Mouse (Mus musculus) MEL (cell line): ENCODE results near the gene Pear1. TPM values are rescaled to one million over a fixed set of nuclear protein-coding genes. Genes with fewer than 3 reads are reported as not detected.

Experiments used
- DNase-seq: peaks from one replicate; pipeline ENCODE4 v3.0.0; 2011; ENCODE audit warnings: low read depth, low spot score
- H3K27ac ChIP-seq: 2 replicates; pipeline ENCODE4 v1.5.1; 2012; ENCODE audit warnings: low read depth, mild to moderate bottlenecking, control low read depth, low read length, moderate library complexity; ENCODE audit not compliant: control insufficient read depth
- H3K27me3 ChIP-seq, 2 experiments: fragments of 150-350 bp in 1 of 2; sonication (generic) in 1 of 2; 2 replicates each; pipeline ENCODE4 v1.6.1; 2012; ENCODE audit warnings: low read length in 2 of 2, mild to moderate bottlenecking in 2 of 2, improper control_type of control experiment in 1 of 2, moderate library complexity in 1 of 2; ENCODE audit not compliant: insufficient read depth in 2 of 2, control insufficient read depth in 1 of 2
- H3K36me3 ChIP-seq, 2 experiments: 2 replicates each; pipeline ENCODE4 v1.6.1; 2012 to 2014; ENCODE audit warnings: low read length in 2 of 2, improper control_type of control experiment in 1 of 2, inconsistent platforms in 1 of 2, mild to moderate bottlenecking in 1 of 2; ENCODE audit not compliant: insufficient read depth in 2 of 2, control insufficient read depth in 1 of 2
- H3K4me1 ChIP-seq, 2 experiments: fragments of 150-350 bp in 1 of 2; sonication (generic) in 1 of 2; 2 replicates each; pipeline ENCODE4 v1.6.1; 2012; ENCODE audit warnings: low read length in 2 of 2, improper control_type of control experiment in 1 of 2, mild to moderate bottlenecking in 1 of 2; ENCODE audit not compliant: insufficient read depth in 2 of 2, control insufficient read depth in 1 of 2
- H3K4me3 ChIP-seq, 2 experiments: fragments of 150-350 bp in 1 of 2; sonication (generic) in 1 of 2; 2 replicates each; pipeline ENCODE4 v1.5.1; 2012; ENCODE audit warnings: low read depth in 2 of 2, low read length in 2 of 2, mild to moderate bottlenecking in 2 of 2, moderate library complexity in 2 of 2, control low read depth in 1 of 2, improper control_type of control experiment in 1 of 2; ENCODE audit not compliant: control insufficient read depth in 1 of 2, insufficient read depth in 1 of 2
- H3K79me2 ChIP-seq: 2 replicates; pipeline ENCODE4 v1.6.1; 2012; ENCODE audit warnings: mild to moderate bottlenecking, low read length, moderate library complexity; ENCODE audit not compliant: control insufficient read depth, poor library complexity, insufficient read depth
- H3K9ac ChIP-seq: 2 replicates; pipeline ENCODE4 v1.6.1; 2012; ENCODE audit warnings: low read depth, mild to moderate bottlenecking, control low read depth, low read length, moderate library complexity; ENCODE audit not compliant: control insufficient read depth, poor library complexity, severe bottlenecking
- H3K9me3 ChIP-seq: fragments of 150-350 bp; sonication (generic); replicated peaks from 2 replicates; pipeline ENCODE4 v1.6.1; 2012; ENCODE audit warnings: mild to moderate bottlenecking, low read length, improper control_type of control experiment, moderate library complexity; ENCODE audit not compliant: insufficient read depth
- BHLHE40 ChIP-seq: IDR thresholded peaks from 2 replicates; pipeline ENCODE4 v1.6.1; 2012; ENCODE audit warnings: low read depth, mild to moderate bottlenecking, inconsistent platforms, low read length, improper control_type of control experiment, borderline replicate concordance
- CHD1 ChIP-seq: IDR thresholded peaks from 2 replicates; pipeline ENCODE4 v1.6.1; 2012; ENCODE audit warnings: low read depth, mild to moderate bottlenecking, inconsistent platforms, low read length, improper control_type of control experiment
- E2F4 ChIP-seq: IDR thresholded peaks from 2 replicates; pipeline ENCODE4 v1.6.1; 2011; ENCODE audit warnings: low read depth, low read length, improper control_type of control experiment, borderline replicate concordance
- EP300 ChIP-seq, 2 experiments: IDR thresholded peaks; 2 replicates each; pipeline ENCODE4 v1.6.1; 2011; ENCODE audit warnings: improper control_type of control experiment in 2 of 2, low read length in 2 of 2, low read depth in 1 of 2, mild to moderate bottlenecking in 1 of 2
- GABPA ChIP-seq: IDR thresholded peaks from 2 replicates; pipeline ENCODE4 v1.6.1; 2012; ENCODE audit warnings: low read depth, mild to moderate bottlenecking, inconsistent platforms, low read length, improper control_type of control experiment, moderate library complexity
- GATA1 ChIP-seq: IDR thresholded peaks from 2 replicates; pipeline ENCODE4 v1.6.1; 2011; ENCODE audit warnings: low read depth, low read length, improper control_type of control experiment
- HCFC1 ChIP-seq: IDR thresholded peaks from 2 replicates; pipeline ENCODE4 v1.6.1; 2012; ENCODE audit warnings: low read depth, mild to moderate bottlenecking, inconsistent platforms, low read length, improper control_type of control experiment, moderate library complexity
- JUND ChIP-seq: IDR thresholded peaks from 2 replicates; pipeline ENCODE4 v1.6.1; 2011; ENCODE audit warnings: low read depth, mild to moderate bottlenecking, improper control_type of control experiment, low read length
- MAFK ChIP-seq: IDR thresholded peaks from 2 replicates; pipeline ENCODE4 v1.6.1; 2011; ENCODE audit warnings: low read depth, mild to moderate bottlenecking, low read length, improper control_type of control experiment, borderline replicate concordance
- MAX ChIP-seq: IDR thresholded peaks from 2 replicates; pipeline ENCODE4 v1.6.1; 2011; ENCODE audit warnings: low read length, improper control_type of control experiment
- MXI1 ChIP-seq: IDR thresholded peaks from 2 replicates; pipeline ENCODE4 v1.6.1; 2011; ENCODE audit warnings: mild to moderate bottlenecking, low read depth, low read length, improper control_type of control experiment
- MYC ChIP-seq: IDR thresholded peaks from 2 replicates; pipeline ENCODE4 v1.6.1; 2011; ENCODE audit warnings: low read depth, mild to moderate bottlenecking, low read length, improper control_type of control experiment, moderate library complexity
- NELFE ChIP-seq: IDR thresholded peaks from 2 replicates; pipeline ENCODE4 v1.6.1; 2011; ENCODE audit warnings: low read depth, low read length, improper control_type of control experiment
- NRF1 ChIP-seq: IDR thresholded peaks from 2 replicates; pipeline ENCODE4 v1.6.1; 2014; ENCODE audit warnings: low read depth, mild to moderate bottlenecking, inconsistent platforms, low read length, improper control_type of control experiment, moderate library complexity; ENCODE audit not compliant: poor library complexity, insufficient read depth, severe bottlenecking
- POLR2AphosphoS2 ChIP-seq: IDR thresholded peaks from 2 replicates; pipeline ENCODE4 v1.6.1; 2011; ENCODE audit warnings: low read length, improper control_type of control experiment
- RCOR1 ChIP-seq: IDR thresholded peaks from 2 replicates; pipeline ENCODE4 v1.6.1; 2012; ENCODE audit warnings: low read depth, mild to moderate bottlenecking, inconsistent platforms, low read length, improper control_type of control experiment
- SIN3A ChIP-seq: IDR thresholded peaks from 2 replicates; pipeline ENCODE4 v1.6.1; 2012; ENCODE audit warnings: low read length, improper control_type of control experiment, inconsistent platforms
- SMC3 ChIP-seq: IDR thresholded peaks from 2 replicates; pipeline ENCODE4 v1.6.1; 2011; ENCODE audit warnings: low read depth, low read length, improper control_type of control experiment
- TCF12 ChIP-seq: IDR thresholded peaks from 2 replicates; pipeline ENCODE4 v1.6.1; 2014; ENCODE audit warnings: low read depth, mild to moderate bottlenecking, inconsistent platforms, low read length, improper control_type of control experiment, moderate library complexity
- USF1 ChIP-seq: IDR thresholded peaks from 2 replicates; pipeline ENCODE4 v1.6.1; 2014; ENCODE audit warnings: low read depth, mild to moderate bottlenecking, inconsistent platforms, low read length, improper control_type of control experiment, moderate library complexity
- ZMIZ1 ChIP-seq: IDR thresholded peaks from 2 replicates; pipeline ENCODE4 v1.6.1; 2012; ENCODE audit warnings: low read depth, mild to moderate bottlenecking, inconsistent platforms, low read length, improper control_type of control experiment, moderate library complexity
- ZNF384 ChIP-seq: IDR thresholded peaks from 2 replicates; pipeline ENCODE4 v1.6.1; 2012; ENCODE audit warnings: low read depth, mild to moderate bottlenecking, inconsistent platforms, low read length, improper control_type of control experiment
- polyA plus RNA-seq, 2 experiments: library from polyadenylated mRNA; stranded (reverse) in 1 of 2; unstranded in 1 of 2; fragments of >175 nt in 1 of 2; fragments of >200 nt in 1 of 2; gene quantifications; 2 replicates each; pipeline versions ENCODE4 v1.2.1 to v1.2.4; 2012; ENCODE audit warnings: low replicate concordance in 2 of 2, low read depth in 1 of 2; ENCODE audit not compliant: insufficient read length in 2 of 2, insufficient read depth in 1 of 2, missing spikeins in 1 of 2
- total RNA-seq: library from RNA; depleted of rRNA; stranded (reverse); fragments of 300-350 nt; gene quantifications from 2 replicates; pipeline ENCODE4 v1.2.3, GENCODE M21; 2012

The Pear1 gene
- total and polyA plus RNA-seq, 3 experiments = 0.35 to 1.0 TPM; not detected in 1

- Histone ChIP-seq H3K9ac (no peak overlapping the region), H3K27ac (no peak overlapping the region)
- TF ChIP-seq EP300 (IDR thresholded peaks at IDR 0.05; ENCODE audit: low read depth in 1 of 2, low read length in 2 of 2) = no peak
- TF ChIP-seq POLR2AphosphoS2 = no peak
- no peak for TF ChIP-seq MXI1
- no peak for TF ChIP-seq CHD1
- no peak for TF ChIP-seq MYC
- TF ChIP-seq, all 39 proteins: peak for 0
- Histone ChIP-seq H3K36me3 (0 out of 4 replicates have a peak, but pooled peaks cover 0 to 2% of the 10 kb centered on the region in 2 experiments), H3K9me3 (no peaks in the 10 kb centered on the region), H3K4me1 (peaks cover 0 to 5% of the 10 kb centered on the region in 2 experiments; a peak in 1 of 4 replicates), H3K79me2 (no peaks in the 10 kb centered on the region), H3K4me3 (no peak overlapping the region), H3K27me3 (no peaks in the 10 kb centered on the region)
- DNase-seq = no peak
Observed at GRCm38 (mm10) chr3:87724556-87724955, 99.5 kb downstream of the Pear1 start.

GRCm38 (mm10) chr3:87718525-87718924 is 105.6 kb downstream of the Pear1 start:
- no peaks in the 10 kb centered on the region for H3K27me3 ChIP-seq
- DNase-seq = peak; percentile 75
- TF ChIP-seq GATA1 (peak; percentile 65), ZNF384 (no peak), NRF1 (no peak), HCFC1 (no peak), TCF12 (peak; percentile 35; the same call in 1 of the 2 replicates), POLR2AphosphoS2 (no peak), NELFE (no peak), EP300 (IDR thresholded peaks at IDR 0.05; ENCODE audit: low read depth in 1 of 2, low read length in 2 of 2) (peak; percentile 40 to 58; a peak in 2 of 4 replicates), GABPA (no peak), SIN3A (0 out of 2 replicates have a peak, but pooled peaks have one; percentile 17), ZMIZ1 (no peak), MAFK (no peak), RCOR1 (peak; percentile 78), MXI1 (peak; percentile 53; the same call in 1 of the 2 replicates), E2F4 (no peak), MYC (peak; percentile 95), JUND (no peak), SMC3 (no peak), USF1 (peak; percentile 49; the same call in 1 of the 2 replicates), MAX (peak; percentile 89), BHLHE40 (peak; percentile 97)

More at GRCm38 (mm10) chr3:87718525-87718924, 105.6 kb downstream of the Pear1 start:
- H3K9ac ChIP-seq = no peak overlapping the region
- H3K27ac ChIP-seq = no peak overlapping the region
- H3K9me3 ChIP-seq = no peaks in the 10 kb centered on the region
- H3K36me3 ChIP-seq = peaks cover 0 to 7% of the 10 kb centered on the region in 2 experiments; a peak in 2 of 4 replicates
- H3K79me2 ChIP-seq = no peaks in the 10 kb centered on the region
- H3K4me3 ChIP-seq = no peak overlapping the region
- peaks cover 0 to 8% of the 10 kb centered on the region in 2 experiments; a peak in 2 of 4 replicates for H3K4me1 ChIP-seq
